Mouse (Mus musculus) G1E (cell line): Measurements from ENCODE around the gene Slc44a1. TPM values are rescaled to one million over a fixed set of nuclear protein-coding genes. Genes with fewer than 3 reads are reported as not detected.

Source experiments
- ATAC-seq: 2 replicates; pipeline ENCODE4 v1.8.0; 2016; ENCODE audit warnings: mild to moderate bottlenecking; ENCODE audit not compliant: insufficient number of reproducible peaks, poor library complexity, low FRiP score, severe bottlenecking; ENCODE audit errors: extremely low read depth
- DNase-seq: peaks from one replicate; pipeline ENCODE4 v3.0.0; 2012; ENCODE audit warnings: low spot score
- H3K27me3 ChIP-seq: 2 replicates; pipeline ENCODE4 v1.6.1; 2012; ENCODE audit warnings: mild to moderate bottlenecking, low read length, inconsistent platforms; ENCODE audit not compliant: insufficient read depth
- H3K36me3 ChIP-seq: replicated peaks from 2 replicates; pipeline ENCODE3; 2012; ENCODE audit warnings: mild to moderate bottlenecking, inconsistent platforms
- H3K4me1 ChIP-seq: 2 replicates; pipeline ENCODE4 v1.6.1; 2012; ENCODE audit warnings: low read depth, low read length, inconsistent platforms, mixed read lengths; ENCODE audit not compliant: insufficient read depth
- H3K4me3 ChIP-seq: 2 replicates; pipeline ENCODE4 v1.5.1; 2012; ENCODE audit warnings: low read depth, mild to moderate bottlenecking, inconsistent platforms, low read length, moderate library complexity, mixed read lengths
- H3K9me3 ChIP-seq: replicated peaks from 2 replicates; pipeline ENCODE4 v1.6.1; 2012; ENCODE audit warnings: inconsistent platforms
- CTCF ChIP-seq: IDR thresholded peaks from 2 replicates; pipeline ENCODE4 v1.5.1; 2012; ENCODE audit warnings: low read depth, low read length, inconsistent platforms, mixed read lengths
- GATA1 ChIP-seq: IDR thresholded peaks from 2 replicates; pipeline ENCODE4 v1.6.1; 2012; ENCODE audit warnings: borderline replicate concordance, low read length, inconsistent platforms, mixed read lengths
- GATA2 ChIP-seq: IDR thresholded peaks from 2 replicates; pipeline ENCODE4 v1.6.1; 2012; ENCODE audit warnings: low read depth, low read length, inconsistent platforms, borderline replicate concordance
- POLR2AphosphoS5 ChIP-seq: IDR thresholded peaks from 2 replicates; pipeline ENCODE4 v1.6.1; 2012; ENCODE audit warnings: low read depth, low read length, inconsistent platforms; ENCODE audit not compliant: insufficient replicate concordance
- TAL1 ChIP-seq: conservative IDR thresholded peaks from 2 replicates; pipeline ENCODE4 v1.6.1; 2012; ENCODE audit warnings: low read depth, low read length, inconsistent platforms, mixed read lengths
- polyA plus RNA-seq: library from polyadenylated mRNA; stranded (reverse); fragments of >175 nt; gene quantifications from 2 replicates; pipeline ENCODE4 v1.2.3, GENCODE M21; 2012
- total RNA-seq, 2 experiments: library from RNA; stranded (forward) in 1 of 2; stranded (reverse) in 1 of 2; fragments of 200-1000 nt in 1 of 2; fragments of >200 nt in 1 of 2; fragmentation: Nextera tagmentation in 1 of 2; gene quantifications; 2 replicates each; pipeline ENCODE4 v1.2.3; 2014 to 2017

Gene Slc44a1
- total and polyA plus RNA-seq, 3 experiments, result 5.2 to 44.7 (median 14.4) TPM

DNA sequence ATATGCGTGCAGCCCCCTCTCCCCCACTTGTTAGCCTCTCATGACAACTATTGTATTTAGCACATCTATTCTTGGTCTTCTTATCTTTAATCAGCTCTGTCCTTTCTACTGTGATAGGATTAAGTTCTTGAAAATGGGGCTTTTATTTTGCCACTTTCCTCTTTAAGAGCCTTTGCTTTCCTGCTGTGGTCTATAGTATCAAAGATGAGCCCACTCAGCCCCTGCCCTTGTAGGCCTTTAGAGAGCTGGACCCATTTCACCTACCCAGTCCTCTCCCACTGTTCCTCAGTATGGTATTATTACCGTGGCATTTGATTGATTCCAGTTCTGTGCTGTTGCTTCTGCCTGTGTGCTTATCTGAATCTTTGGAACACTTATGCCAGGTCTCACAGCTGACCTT, 55.4 kb downstream of the Slc44a1 start:
- H3K27me3 ChIP-seq, result no peaks in the 10 kb centered on the region
- no peaks in the 10 kb centered on the region for H3K9me3 ChIP-seq
- no peak for TF ChIP-seq POLR2AphosphoS5
- no peak for DNase-seq
- H3K4me3 ChIP-seq, result no peak overlapping the region
- H3K36me3 ChIP-seq, result peaks cover 23% of the 10 kb centered on the region
- no peak for ATAC-seq
- peaks cover 17% of the 10 kb centered on the region for H3K4me1 ChIP-seq

DNA sequence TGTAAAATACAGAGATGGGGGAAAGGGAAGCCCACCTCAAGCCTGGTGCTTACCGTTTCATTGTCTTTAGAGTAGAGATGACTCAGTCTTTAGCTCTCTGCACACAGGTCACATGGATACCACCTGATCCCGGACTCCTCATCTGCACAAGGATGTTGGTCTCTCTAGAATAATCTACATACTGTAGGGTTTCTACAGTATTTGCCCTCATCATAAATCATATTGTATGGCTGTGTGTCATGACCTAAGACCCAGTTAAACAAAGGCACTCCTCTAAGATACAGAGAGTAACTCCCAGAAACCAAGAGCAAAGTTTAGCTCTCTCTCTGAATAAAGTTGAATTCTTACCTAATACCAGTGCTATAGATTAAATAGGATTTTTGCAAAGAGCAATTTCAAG, 62.6 kb downstream of the Slc44a1 start:
- H3K27me3 ChIP-seq, result no peaks in the 10 kb centered on the region
- H3K4me3 ChIP-seq, result no peak overlapping the region
- H3K36me3 ChIP-seq, result peaks cover 20% of the 10 kb centered on the region
- no peak for ATAC-seq
- peaks cover 5% of the 10 kb centered on the region; the same call in 1 of the 2 replicates for H3K4me1 ChIP-seq
- TF ChIP-seq GATA2, result no peak
- no peak for TF ChIP-seq CTCF
- TF ChIP-seq POLR2AphosphoS5, result no peak
- no peak for TF ChIP-seq GATA1
- TF ChIP-seq TAL1, result no peak
- no peaks in the 10 kb centered on the region for H3K9me3 ChIP-seq
- DNase-seq, result no peak

DNA sequence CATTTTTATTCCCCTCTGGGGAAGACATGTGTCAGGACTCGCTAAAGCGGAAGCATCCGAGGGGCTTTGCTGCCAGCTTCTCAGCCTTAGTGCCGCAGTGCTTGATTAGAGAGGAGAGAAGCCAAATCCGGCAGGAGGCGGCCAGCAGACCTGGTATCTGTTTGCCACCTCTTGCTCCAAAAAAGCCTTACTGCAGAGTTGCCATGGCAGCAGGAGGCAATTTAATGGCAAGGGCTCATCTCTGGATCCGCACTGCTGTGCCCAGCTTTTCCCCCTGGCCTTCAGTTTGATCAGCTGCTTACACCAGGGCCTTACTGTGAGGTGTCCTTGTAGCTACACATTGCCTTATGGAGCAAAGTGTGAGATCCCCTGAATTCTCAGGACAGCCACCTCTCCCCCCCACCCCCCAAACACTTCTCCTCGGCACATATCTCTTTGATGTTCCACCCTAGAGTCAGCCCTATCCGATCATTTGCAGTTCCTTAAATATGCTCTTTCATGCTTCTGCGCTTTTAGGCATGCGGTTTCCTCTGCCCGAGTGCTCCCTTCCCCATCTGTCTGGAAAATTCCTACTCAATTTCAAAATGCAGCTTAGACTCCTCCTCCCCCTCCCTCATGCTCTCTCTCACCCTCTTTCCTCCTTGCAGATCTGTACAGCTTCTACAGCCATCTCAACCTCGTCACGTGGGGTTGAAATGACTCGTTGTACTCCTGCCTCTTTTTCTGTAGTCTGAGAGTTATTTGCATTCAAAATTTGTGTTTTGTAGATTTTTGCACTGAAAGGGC, 72.1 kb downstream of the Slc44a1 start:
- H3K9me3 ChIP-seq, result no peaks in the 10 kb centered on the region
- peaks cover 26% of the 10 kb centered on the region for H3K4me1 ChIP-seq
- ATAC-seq (no peak), DNase-seq (no peak)
- peaks cover 21% of the 10 kb centered on the region for H3K36me3 ChIP-seq
- H3K27me3 ChIP-seq, result no peaks in the 10 kb centered on the region
- TF ChIP-seq CTCF, result no peak
- TF ChIP-seq GATA1, result no peak
- no peak for TF ChIP-seq POLR2AphosphoS5
- TF ChIP-seq TAL1, result no peak
- TF ChIP-seq GATA2, result no peak
- no peak overlapping the region for H3K4me3 ChIP-seq

DNA sequence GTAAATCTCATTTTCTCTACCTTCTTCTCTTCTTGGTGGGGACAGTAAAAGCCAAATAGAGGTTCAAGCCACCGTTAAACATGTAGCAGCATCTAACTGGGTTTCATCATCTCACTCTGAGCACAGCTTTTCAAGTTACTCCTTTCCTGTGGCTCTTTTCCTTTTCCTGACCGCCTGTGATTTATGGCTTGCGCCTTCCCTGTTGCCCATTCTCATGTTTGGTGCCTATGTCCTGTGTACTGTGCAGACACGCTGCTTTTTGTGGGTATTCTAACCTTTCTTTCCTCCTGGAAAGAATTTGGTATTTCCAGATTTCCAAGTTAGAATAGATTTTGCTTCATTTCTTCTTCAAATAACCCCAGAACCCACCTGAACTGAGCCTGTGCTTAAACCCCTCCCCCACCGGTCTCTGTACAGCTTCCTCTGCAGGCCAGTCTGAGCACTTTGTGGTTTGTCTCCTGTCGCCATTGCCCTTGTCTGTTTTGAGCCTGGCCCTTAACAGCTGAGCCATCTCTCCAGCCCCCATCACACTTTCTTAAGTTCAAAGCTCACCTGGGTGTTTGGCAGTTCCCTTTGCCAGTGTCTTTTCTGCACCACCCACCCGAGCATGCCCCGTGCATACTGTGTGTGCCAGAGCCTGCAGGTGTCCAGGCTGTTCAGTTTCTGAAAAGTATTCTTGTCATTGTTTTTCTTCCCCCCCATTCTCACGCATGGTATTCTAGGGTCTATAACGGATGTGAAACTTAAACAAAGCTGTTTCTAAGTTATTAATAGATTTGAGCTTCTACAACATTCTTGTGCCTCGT, 73.3 kb downstream of the Slc44a1 start:
- ATAC-seq, result no peak

DNA sequence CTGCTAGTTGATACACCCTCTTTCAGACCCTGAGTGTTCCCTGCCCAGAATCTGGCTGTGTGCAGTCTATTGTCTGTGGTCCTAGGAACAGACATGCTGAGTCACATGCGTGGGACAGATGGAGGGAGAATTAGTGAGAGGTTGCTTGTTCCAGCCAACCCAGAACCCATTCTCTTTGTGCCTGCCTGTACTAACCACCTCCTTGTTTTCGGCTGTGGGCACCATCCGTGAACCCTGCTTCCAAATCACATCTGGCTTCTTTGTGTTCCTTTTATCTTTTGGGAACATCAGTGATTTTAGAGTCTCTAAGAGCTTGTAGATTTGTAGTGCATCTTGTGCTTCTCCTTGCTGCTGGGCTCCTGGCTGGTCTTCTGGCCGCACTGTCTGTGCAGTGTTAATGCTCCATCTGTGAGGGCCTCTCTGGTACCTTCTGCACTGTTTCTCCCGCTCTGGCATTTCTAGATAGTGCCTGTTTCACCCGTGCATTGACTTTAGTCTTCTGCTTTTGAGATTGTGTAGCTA, 75.9 kb downstream of the Slc44a1 start:
- Histone ChIP-seq H3K27me3 (no peaks in the 10 kb centered on the region), H3K4me1 (peaks cover 25% of the 10 kb centered on the region), H3K36me3 (peaks cover 24% of the 10 kb centered on the region), H3K4me3 (no peak overlapping the region), H3K9me3 (no peaks in the 10 kb centered on the region)
- TF ChIP-seq POLR2AphosphoS5 (no peak), GATA1 (no peak), TAL1 (no peak), GATA2 (no peak), CTCF (no peak)
- DNase-seq (no peak), ATAC-seq (no peak)

More for the DNA sequence above, 73.3 kb downstream of the Slc44a1 start:
- H3K4me1 ChIP-seq, result peaks cover 26% of the 10 kb centered on the region
- no peaks in the 10 kb centered on the region for H3K27me3 ChIP-seq
- no peak overlapping the region for H3K4me3 ChIP-seq
- TF ChIP-seq GATA2, result no peak
- TF ChIP-seq POLR2AphosphoS5, result no peak
- no peak for TF ChIP-seq TAL1
- DNase-seq, result no peak
- H3K36me3 ChIP-seq, result peaks cover 22% of the 10 kb centered on the region
- H3K9me3 ChIP-seq, result no peaks in the 10 kb centered on the region

DNA sequence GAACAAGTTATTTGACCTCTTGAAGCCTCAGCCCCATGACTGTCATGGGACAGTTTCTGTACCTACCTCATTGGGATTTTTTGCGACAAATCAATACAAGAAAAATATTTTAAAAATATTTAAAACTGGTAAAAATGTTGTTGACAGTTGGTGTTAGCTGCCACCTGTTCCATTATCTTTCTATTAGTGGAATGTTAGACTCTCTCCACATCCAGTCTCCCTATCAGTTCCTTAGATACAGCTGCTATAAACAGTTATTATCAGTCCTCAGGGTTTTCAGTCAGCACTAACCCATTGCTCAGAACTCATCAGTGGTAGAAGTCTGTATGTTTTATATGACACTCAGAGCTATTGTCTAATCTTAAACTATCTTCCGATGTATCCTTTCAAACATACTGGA, 79.2 kb downstream of the Slc44a1 start:
- Histone ChIP-seq H3K4me3 (no peak overlapping the region), H3K4me1 (peaks cover 8% of the 10 kb centered on the region), H3K27me3 (no peaks in the 10 kb centered on the region), H3K36me3 (peaks cover 21% of the 10 kb centered on the region), H3K9me3 (no peaks in the 10 kb centered on the region)
- no peak for TF ChIP-seq GATA1
- TF ChIP-seq GATA2, result no peak
- no peak for TF ChIP-seq TAL1
- TF ChIP-seq CTCF, result no peak
- TF ChIP-seq POLR2AphosphoS5, result no peak
- DNase-seq, result no peak
- no peak for ATAC-seq
